1 mouse cellular context compared by ENCODE assay signal in the genomic region with DNA sequence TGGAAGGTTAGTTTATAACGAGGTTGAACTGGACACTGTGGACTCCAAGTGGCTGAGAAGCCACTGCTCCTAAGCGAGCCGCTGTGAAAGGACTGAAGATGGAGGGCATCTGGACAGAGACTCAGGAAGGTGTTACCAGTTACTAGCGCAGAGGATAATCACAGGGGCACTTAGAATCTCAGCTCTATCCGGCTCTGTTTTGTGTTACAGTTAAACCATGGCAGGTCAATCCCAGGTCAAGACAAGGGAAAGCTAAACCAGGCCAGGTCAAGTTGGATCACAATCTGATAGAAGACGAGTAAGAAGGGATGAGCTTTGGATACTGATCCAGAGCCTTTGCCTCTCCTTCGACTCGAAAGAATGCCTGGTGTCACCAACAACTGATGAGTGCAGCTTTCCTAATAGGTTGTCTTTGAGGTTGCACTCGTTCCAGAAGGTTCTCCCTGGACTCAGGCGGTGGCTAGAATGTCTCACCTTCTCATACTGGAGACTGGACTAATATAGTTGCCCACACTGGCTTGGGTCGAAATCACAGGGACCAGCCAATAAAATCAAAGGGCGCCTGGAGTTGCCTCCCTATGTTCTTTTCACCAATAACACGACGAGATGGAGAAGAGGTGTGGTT.
A peak's percentile ranks its signal among the peaks of the same experiment; 100 is the strongest.
TF ChIP-seq lines count a peak whose summit lies in the region.

No protein-coding gene starts in this region.

TF ChIP-seq in CH12.LX, 34 proteins besides CTCF, POLR2A, EP300 and RAD21:
- no peak for TF ChIP-seq CHD1 (IDR thresholded peaks at IDR 0.05; ENCODE audit: low read depth, low read length)
- no peak; the same call in 1 of the 2 replicates for TF ChIP-seq MEF2A (IDR thresholded peaks at IDR 0.05; ENCODE audit: borderline replicate concordance, low read depth, low read length)
- no peak for TF ChIP-seq NRF1 (IDR thresholded peaks at IDR 0.05; ENCODE audit: low read depth, low read length)
- TF ChIP-seq MAZ (IDR thresholded peaks at IDR 0.05; ENCODE audit: low read depth, low read length) = no peak
- no peak for TF ChIP-seq UBTF (IDR thresholded peaks at IDR 0.05; ENCODE audit: low read depth, low read length)
- no peak for TF ChIP-seq KAT2A (IDR thresholded peaks at IDR 0.05; ENCODE audit: insufficient replicate concordance, low read length)
- TF ChIP-seq SIN3A (IDR thresholded peaks at IDR 0.05; ENCODE audit: low read length) = no peak
- 0 out of 2 replicates have a peak, but pooled peaks have one; percentile 9 for TF ChIP-seq E2F4 (IDR thresholded peaks at IDR 0.05; ENCODE audit: insufficient replicate concordance, low read depth, low read length)
